Mouse (Mus musculus): ENCODE measurements around the gene Rflnb.
"Not testable (repeated sequence)": the region's sequence is repeated elsewhere in the genome, so short reads cannot be mapped to it uniquely, and the experiment has no call there.

Rflnb gene

DNA sequence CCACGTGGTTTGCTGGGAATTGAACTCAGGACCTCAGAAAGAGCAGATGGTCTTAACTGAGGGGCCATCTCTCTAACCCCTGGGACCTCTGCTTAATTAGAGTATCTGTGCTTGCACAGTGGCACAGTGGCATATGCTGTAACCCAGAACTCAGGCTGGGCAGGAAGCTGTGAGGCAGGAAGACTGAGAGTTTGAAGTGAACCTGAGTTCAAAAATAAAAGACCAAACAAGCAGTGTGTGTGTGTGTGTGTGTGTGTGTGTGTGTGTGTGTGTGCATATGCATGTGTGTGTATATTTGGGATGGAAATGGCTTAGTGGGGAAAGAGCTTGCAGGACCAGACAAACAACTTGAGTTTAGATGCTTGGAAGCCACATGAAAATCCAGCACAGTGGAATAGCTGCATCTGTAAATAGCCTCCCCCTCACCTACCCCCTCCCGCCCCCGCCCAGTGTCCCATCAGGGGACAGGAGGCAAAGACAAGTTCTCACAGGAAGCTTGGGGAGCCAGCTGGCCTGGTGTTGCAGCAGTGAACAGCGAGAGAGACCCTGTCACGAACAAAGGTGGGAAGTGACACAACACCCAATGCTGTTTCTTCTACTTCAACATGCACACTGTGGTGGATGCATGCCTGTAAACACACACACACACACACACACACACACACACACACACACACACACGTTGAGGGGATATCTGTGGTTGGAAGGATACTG lies 10.2 kb upstream of the Rflnb start:
- DNase-seq (ENCODE audit: low spot score) = no peak

GRCm38 (mm10) chr11:76035182-76035581 lies 7.6 kb upstream of the Rflnb start:
- no peak for DNase-seq (ENCODE audit: low spot score)

- no peak for DNase-seq (ENCODE audit: low spot score)
Observed at GRCm38 (mm10) chr11:76033836-76034235, 6.3 kb upstream of the Rflnb start.

GRCm38 (mm10) chr11:76033359-76033758 lies 5.8 kb upstream of the Rflnb start:
- no peak for DNase-seq (ENCODE audit: low spot score)

- DNase-seq (ENCODE audit: low spot score) = no peak
Observed at GRCm38 (mm10) chr11:76028072-76028465, 487 bp upstream of the Rflnb start.

- no peak for DNase-seq (ENCODE audit: low spot score)
Observed at GRCm38 (mm10) chr11:76026527-76027138, 949 bp downstream of the Rflnb start.

- DNase-seq (ENCODE audit: low spot score) = no peak
Observed at GRCm38 (mm10) chr11:76025080-76025583, 2.5 kb downstream of the Rflnb start.

DNA sequence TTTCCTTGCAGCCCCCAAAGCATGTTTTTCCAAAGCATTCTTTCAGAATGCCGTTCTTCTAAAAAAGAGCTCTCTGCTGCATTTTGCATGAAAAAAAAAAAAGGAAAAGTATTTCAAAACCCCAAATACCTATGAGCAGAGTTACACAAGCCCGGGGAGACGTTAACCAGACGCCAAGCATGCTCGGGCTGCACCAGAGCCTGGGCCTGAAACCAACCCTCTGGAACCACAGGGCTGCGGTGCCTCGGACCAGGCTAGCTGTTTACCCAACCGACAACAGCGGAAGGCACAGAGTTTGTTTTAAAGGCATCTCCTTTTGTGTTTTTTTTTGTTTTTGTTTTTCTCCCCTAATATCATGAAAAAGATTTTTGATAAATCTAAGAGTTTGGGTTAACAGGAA lies 6.7 kb downstream of the Rflnb start:
- DNase-seq (ENCODE audit: low spot score) = no peak

GRCm38 (mm10) chr11:76019879-76020278 lies 7.7 kb downstream of the Rflnb start:
- DNase-seq (ENCODE audit: low spot score) = no peak

- no peak for DNase-seq (ENCODE audit: low spot score)
Observed at GRCm38 (mm10) chr11:76015814-76016213, 11.8 kb downstream of the Rflnb start.

DNA sequence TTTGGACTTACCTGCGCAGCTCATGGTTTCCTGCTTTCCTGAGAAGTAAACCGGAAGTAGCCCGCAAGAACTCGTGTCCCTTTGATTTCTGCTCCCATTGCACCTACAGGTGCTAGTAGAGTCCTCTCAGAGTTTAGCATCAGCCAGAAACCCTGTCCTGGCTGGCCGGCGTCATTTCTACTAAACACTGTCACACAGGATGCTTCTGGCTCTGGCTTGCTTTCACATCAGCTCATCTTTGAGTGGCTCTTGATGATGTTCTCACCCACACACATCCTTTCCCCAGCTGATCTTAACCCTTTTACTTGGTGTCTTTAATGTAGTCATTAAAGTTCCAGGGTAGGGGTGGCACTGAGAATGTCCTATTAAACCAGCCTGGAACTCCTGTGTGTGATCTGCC lies 12.3 kb downstream of the Rflnb start:
- no peak for DNase-seq (ENCODE audit: low spot score)

DNA sequence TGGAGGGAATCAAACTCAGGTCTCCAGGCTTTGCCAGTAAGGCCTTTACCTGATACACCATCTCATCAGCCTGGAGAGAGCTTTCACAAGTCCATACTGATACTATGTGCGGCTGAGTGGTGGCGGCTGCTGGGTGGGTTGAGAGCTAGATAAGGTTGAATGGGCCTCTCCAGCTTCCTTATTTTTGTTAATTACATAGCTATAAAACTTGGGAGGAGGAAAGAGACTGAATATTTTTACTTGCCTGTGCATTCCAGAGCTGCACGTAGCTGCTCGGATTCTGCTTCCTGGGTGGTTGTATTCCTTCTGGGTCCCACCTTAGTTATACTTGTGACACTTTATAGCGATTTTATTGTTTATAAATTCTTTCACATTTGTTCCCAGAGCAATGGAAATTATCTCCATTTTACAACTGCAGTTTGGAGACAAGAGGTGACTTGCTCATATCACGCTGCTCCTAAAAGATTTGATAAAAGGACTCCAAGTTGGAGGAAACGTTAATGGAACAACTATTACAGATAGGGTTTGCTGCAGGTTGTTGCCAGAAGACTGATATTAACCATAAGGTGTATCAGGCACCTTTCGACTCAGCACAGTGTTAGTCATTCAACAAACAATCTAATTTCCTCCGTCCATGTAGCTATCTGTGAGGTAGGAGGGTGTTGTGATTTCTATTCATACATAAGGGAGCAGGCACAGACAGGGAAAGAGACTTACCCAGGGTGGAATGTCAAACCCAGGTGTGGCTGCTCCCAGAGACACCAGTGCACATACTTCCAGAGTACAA lies 16.6 kb downstream of the Rflnb start:
- no peak for DNase-seq (ENCODE audit: low spot score)

DNA sequence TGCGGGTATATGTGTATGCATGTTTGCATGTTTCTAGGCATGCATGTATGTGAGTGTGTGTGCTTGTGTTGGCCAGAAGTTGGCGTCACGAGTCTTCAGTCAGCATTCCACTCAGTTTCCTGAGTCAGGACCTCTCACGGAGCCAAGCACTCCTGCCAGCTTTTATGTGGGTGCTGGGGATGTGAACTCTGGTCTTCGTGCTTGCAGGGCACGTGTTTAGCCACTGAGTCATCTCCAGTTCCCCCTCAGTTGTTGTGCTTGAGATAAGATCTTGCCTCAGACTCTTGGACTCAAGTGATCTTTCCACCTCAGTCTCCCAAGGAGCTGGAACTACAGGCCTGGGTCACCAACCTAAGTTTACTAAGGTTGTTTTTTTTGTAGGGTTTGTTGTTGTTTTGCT lies 18.5 kb downstream of the Rflnb start:
- no peak for DNase-seq (ENCODE audit: low spot score)

GRCm38 (mm10) chr11:76008162-76008561 lies 19.4 kb downstream of the Rflnb start:
- no peak for DNase-seq (ENCODE audit: low spot score)

GRCm38 (mm10) chr11:76004276-76004675 lies 23.3 kb downstream of the Rflnb start:
- DNase-seq (ENCODE audit: low spot score) = not testable (repeated sequence)

GRCm38 (mm10) chr11:76001237-76001878 lies 26.2 kb downstream of the Rflnb start:
- DNase-seq (ENCODE audit: low spot score) = no peak

DNA sequence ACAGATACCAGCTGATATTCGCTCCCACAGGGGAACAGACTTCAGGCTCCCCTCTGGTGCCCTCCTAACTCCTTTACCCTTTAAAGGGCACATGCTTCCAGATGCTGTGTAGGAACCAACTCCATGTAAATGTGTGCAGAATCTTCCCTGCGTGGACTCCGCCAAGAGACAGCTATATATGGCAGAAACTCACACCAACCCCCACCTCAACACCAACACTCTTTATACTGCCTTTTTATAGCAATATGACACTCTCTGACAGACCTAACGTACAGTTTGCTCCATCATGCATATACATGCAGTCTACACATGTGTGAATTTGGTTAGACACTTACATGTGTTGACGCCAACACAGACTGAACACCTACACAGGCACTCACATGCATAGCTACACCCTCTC lies 26.9 kb downstream of the Rflnb start:
- DNase-seq (ENCODE audit: low spot score) = no peak

DNA sequence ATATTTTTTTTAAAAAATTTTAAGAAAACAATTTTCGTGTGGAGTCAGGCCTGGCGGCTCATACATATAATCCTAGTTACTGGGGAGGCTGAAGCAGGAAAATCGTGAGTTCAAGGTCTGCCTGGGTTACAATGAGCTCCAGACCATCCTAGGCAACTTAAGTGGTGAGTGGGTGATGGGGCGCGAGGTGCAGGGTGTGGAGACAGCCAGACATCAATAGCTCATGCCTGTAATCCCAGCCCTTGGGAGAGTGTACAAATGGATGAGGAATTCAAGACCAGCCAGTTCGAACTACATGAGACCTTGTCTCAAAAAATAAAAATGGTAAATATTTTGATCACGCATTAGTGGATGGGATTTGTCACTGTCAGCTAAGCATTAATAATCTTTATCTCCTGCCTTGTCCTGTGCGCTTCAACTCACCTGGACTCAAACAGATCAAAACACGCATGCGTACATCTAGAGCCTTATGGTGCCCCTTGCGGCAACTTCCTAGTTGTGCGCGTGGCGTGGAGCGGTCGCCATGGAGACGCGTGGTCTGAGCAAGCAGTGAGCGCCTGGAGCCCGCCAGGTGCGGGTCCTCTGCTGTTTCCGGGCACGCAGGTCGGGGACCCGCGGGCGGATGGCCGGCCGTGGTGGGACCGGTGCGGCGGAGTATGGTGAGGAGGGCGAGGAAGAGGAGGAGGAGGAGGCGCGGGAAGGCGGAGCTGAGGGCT lies 28.0 kb downstream of the Rflnb start, which contains the start of gene 1700016K19Rik:
Gene 1700016K19Rik (plus strand): TSS at position 473 of the 716 bp plus-strand sequence.
- peak; percentile 26 for DNase-seq (ENCODE audit: low spot score)

DNA sequence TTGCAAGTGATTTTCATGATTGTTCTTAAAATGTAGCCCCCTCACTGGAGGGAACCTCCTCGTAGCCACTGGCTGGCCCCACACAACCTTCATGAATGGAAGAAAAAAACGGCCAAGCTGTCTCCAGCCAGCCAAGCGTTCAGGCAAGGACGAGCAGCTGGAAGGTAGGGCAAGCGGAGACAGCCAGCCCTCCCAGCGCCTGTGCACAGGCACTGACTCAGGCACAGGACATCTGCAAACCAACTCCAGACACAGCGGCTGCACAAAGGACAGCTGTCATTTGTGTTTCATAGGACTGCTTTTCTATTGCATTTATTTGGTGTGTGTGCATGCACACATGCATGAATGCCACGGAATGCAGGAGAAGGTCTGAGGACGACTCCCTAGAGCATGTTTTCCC lies 33.2 kb downstream of the Rflnb start:
- no peak for DNase-seq (ENCODE audit: low spot score)

- DNase-seq (ENCODE audit: low spot score) = no peak
Observed at GRCm38 (mm10) chr11:75992481-75992880, 35.1 kb downstream of the Rflnb start.

- no peak for DNase-seq (ENCODE audit: low spot score)
Observed at GRCm38 (mm10) chr11:75991911-75992310, 35.7 kb downstream of the Rflnb start.
